Mouse (Mus musculus) left cerebral cortex, adult 8-10 months (tissue): ENCODE measurements at regions not wholly inside any gene's neighbourhood (a gene's known extent, or its start where the extent isn't known, plus 50 kb on each side); places are given as distances from the start of the nearest gene placed in this dataset.
A peak's percentile ranks its signal among the peaks of the same experiment; 100 is the strongest.

ENCODE experiments used
- DNase-seq, 2 experiments: peaks; one replicate each; pipeline ENCODE4 v3.0.0; 2022; ENCODE audit warnings: low spot score in 2 of 2

DNA sequence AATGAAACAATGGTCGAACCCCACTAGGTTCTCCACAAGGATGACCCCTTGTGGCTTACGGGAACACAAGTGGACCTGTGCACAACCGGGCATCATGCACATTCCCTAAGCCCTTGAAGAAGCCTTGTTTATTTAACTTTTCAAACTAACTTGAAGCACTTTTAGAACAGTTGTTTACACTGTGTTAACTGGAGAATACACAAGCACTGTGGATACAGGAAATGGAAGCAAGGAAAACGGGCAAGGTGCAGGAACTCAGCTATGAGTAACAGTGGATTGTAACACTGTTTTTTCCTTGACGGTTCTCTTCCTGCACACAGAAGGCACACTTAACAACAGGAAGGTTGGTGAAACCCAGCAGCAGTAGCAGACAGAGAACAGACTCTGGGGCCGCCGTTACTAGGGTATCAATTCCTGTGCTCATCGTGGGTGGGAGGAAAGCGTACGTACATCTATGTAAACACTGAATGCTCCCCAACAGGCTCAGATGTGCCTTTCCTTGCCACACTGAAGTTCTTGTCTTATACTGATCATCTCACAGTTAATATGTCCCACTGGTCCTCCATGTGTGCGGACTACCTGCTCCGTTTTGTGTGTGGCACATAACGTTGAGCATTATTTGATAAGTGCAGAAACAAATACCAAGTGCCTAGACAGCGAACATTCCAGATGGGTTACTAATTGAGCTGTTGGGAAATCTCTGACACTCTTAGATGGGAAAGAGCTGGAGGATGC is 264.4 kb downstream of the Mpdz start:
- DNase-seq, result no peak

DNA sequence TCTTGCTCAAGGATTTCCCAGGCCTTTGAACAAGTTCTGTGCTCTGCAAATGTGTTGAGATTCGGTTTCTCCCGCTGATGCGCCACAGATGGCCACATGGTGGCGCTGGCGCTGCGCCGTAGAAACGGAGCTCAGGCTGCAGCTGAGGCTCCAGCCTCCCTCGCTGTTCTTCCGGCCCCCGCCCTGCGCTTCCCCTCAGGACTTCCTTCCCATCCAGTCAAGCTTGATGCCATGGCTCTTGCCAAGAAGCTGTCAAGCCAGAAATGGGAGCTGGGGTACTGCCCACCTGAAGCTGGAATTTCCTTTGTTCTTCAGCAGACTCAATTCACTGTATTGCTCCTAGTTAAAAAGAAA is 263.9 kb downstream of the Mpdz start:
- peak; percentile 71 to 87 for DNase-seq

GRCm38 (mm10) chr4:81216123-81216522 is 226.5 kb downstream of the Mpdz start:
- no peak for DNase-seq

DNA sequence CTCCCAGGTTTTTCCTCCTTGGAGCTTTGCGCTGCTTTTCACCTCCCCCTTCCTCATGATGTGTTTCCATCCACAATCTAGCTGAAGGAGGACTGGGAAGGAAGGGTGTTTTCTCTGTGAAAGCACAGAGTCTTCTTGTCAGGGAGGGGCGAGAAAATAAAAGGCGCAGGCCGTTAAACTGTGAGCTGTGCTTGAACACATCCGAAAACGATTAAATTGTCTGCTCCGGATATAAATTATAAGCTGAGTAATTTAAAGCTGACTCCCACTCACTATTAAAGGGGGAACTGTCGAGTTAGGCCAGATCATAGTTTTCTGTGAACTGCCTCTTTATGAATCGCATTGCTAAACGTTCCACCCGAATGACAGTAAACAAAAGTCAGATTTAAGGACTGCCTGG is 224.6 kb downstream of the Mpdz start:
- no peak for DNase-seq

GRCm38 (mm10) chr4:81222034-81222433 is 220.6 kb downstream of the Mpdz start:
- DNase-seq, result no peak

GRCm38 (mm10) chr4:81222468-81223175 is 220.0 kb downstream of the Mpdz start:
- DNase-seq, result no peak
